Mouse (Mus musculus) forebrain, embryonic 12.5 days (tissue): ENCODE results near the gene Olfr12. TPM values are rescaled to one million over a fixed set of nuclear protein-coding genes. Genes with fewer than 3 reads are reported as not detected.

Experiments used
- ATAC-seq: fragments of 200-750 bp; cut with Nextera tagmentation; 2 replicates; pipeline ENCODE4 v1.8.0; 2017; ENCODE audit warnings: moderate TSS enrichment; ENCODE audit not compliant: low FRiP score
- H3K27ac ChIP-seq: fragments of 300-500 bp; sonication (generic); 2 replicates; pipeline ENCODE4 v1.5.1; 2016; ENCODE audit warnings: mild to moderate bottlenecking
- H3K27me3 ChIP-seq: fragments of 300-500 bp; sonication (generic); 2 replicates; pipeline ENCODE4 v1.6.1; 2016; ENCODE audit warnings: mild to moderate bottlenecking
- H3K36me3 ChIP-seq: fragments of 300-500 bp; sonication (generic); replicated peaks from 2 replicates; pipeline ENCODE4 v1.6.1; 2016; ENCODE audit warnings: mild to moderate bottlenecking
- H3K4me1 ChIP-seq: fragments of 300-500 bp; sonication (generic); 2 replicates; pipeline ENCODE4 v1.6.1; 2016
- H3K4me2 ChIP-seq: fragments of 300-500 bp; sonication (generic); 2 replicates; pipeline ENCODE4 v1.6.1; 2016; ENCODE audit warnings: mild to moderate bottlenecking, moderate library complexity
- H3K4me3 ChIP-seq: fragments of 300-500 bp; sonication (generic); replicated peaks from 2 replicates; pipeline ENCODE4 v1.5.1; 2016; ENCODE audit warnings: mild to moderate bottlenecking
- H3K9ac ChIP-seq: fragments of 300-500 bp; sonication (generic); 2 replicates; pipeline ENCODE4 v1.6.1; 2016; ENCODE audit warnings: mild to moderate bottlenecking
- H3K9me3 ChIP-seq: fragments of 300-500 bp; sonication (generic); 2 replicates; pipeline ENCODE4 v1.6.1; 2016
- WGBS: fragments of 180-500 bp; shearing (Covaris S2); methylation state at CpG from one replicate; pipeline ENCODE4 v1.1.7; 2016; 5-methylcytosine and 5-hydroxymethylcytosine counted together
- polyA plus RNA-seq: library from polyadenylated mRNA; unstranded; fragments of >200 nt; fragmentation: Nextera tagmentation; extraction: Ambion mirVana; gene quantifications from 2 replicates; pipeline ENCODE4 v1.2.1, GENCODE M21; 2016

The Olfr12 gene
- polyA plus RNA-seq, 1 experiment from 2014 or later, result not detected

DNA sequence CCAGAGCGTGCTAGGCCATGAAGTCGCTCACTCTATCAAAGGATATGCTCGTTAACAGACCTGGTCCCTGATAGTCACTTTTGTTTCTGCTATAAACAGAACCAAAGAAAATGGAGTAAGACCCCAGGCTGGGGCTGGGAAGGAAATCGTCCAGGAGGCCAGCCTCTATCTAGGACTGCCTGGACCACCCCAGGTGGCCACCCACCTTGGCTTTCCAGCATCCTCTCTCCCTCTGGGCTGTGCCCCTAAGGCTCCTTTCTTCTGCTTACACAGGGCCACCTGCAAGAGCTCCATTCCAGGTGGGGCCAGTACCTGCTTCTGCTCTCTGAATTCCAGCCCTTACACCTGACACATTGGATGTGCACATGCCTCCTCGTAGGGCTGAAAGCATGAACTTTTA is 14.6 kb downstream of the Olfr12 start:
- Histone ChIP-seq H3K27me3 (peaks cover 3% of the 10 kb centered on the region; the same call in 1 of the 2 replicates), H3K9me3 (no peaks in the 10 kb centered on the region), H3K4me1 (peaks cover 7% of the 10 kb centered on the region), H3K4me3 (no peak overlapping the region), H3K9ac (no peak overlapping the region), H3K36me3 (peaks cover 21% of the 10 kb centered on the region), H3K27ac (no peak overlapping the region), H3K4me2 (no peak overlapping the region)
- 61% methylated on average over 5 of the region's 5 CpGs for WGBS
- no peak for ATAC-seq

DNA sequence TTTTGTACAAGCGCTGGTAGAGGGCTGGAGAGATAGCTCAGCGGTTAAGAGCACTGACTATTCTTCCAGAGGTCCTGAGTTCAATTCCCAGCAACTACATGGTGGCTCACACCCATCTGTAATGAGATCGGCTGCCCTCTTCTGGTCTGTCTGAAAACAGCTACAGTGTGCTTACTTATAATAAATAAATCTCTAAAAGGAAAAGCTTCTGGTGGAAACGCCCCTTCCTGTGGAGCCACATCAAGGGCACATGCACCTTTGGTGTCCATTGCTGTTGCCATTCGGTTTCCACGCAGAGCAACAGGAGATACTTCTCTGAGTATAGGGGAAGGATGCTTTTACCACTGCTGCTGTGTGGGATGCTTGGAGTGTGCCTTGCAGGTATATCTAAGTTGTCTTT is 15.4 kb downstream of the Olfr12 start:
- H3K27ac ChIP-seq, result no peak overlapping the region
- peaks cover 3% of the 10 kb centered on the region; the same call in 1 of the 2 replicates for H3K27me3 ChIP-seq
- peaks cover 7% of the 10 kb centered on the region for H3K4me1 ChIP-seq
- H3K4me2 ChIP-seq, result no peak overlapping the region
- peaks cover 29% of the 10 kb centered on the region for H3K36me3 ChIP-seq
- WGBS, result 77% methylated on average over 6 of the region's 6 CpGs
- H3K4me3 ChIP-seq, result no peak overlapping the region
- no peak for ATAC-seq
- H3K9ac ChIP-seq, result no peak overlapping the region
- no peaks in the 10 kb centered on the region for H3K9me3 ChIP-seq

DNA sequence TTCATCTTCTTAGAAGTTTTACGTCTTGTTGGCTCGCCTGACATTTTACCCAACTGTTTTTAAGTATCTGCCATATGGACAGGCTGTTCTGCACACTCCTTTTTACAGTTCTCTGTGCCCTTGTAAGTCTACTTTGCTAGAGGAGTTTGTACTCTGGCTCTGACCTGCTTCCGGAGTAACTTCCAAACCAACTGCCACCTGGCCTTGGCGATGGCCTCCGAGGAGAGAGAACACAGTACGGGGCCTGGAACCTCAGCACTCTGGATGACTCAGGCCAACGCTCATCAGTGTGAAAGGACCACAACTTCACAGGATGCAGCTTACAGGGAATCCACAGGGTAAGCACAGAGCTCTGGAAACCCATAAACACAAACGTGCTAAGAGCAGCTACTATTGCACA is 16.1 kb downstream of the Olfr12 start:
- no peak overlapping the region for H3K27ac ChIP-seq
- H3K9ac ChIP-seq, result no peak overlapping the region
- peaks cover 7% of the 10 kb centered on the region for H3K4me1 ChIP-seq
- H3K4me3 ChIP-seq, result no peak overlapping the region
- H3K4me2 ChIP-seq, result no peak overlapping the region
- H3K36me3 ChIP-seq, result peaks cover 37% of the 10 kb centered on the region
- 90% methylated on average over 8 of the region's 8 CpGs for WGBS
- H3K9me3 ChIP-seq, result no peaks in the 10 kb centered on the region
- ATAC-seq, result no peak
- H3K27me3 ChIP-seq, result peaks cover 3% of the 10 kb centered on the region; the same call in 1 of the 2 replicates

DNA sequence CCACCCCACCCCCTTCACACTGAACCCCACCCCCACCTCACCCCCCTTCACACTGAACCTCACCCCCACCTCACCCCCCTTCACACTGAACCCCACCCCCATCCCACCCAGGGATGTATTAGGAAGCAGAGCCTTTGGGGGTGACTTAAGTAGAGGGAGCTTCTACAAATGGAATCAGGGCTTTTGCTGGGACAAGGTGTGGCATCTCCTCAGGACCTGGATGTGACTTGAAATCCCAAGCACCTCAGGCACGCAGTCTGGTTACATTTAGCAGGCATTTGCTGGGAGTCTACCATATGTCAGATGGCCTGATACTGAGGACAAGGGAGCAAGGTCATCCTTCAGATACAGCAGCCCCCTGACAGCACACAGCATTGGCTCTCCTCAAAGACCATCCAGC is 17.0 kb downstream of the Olfr12 start:
- H3K27ac ChIP-seq, result peak overlapping the region; percentile 19; the same call in 1 of the 2 replicates
- no peak overlapping the region for H3K9ac ChIP-seq
- H3K4me1 ChIP-seq, result peaks cover 7% of the 10 kb centered on the region
- no peak overlapping the region for H3K4me3 ChIP-seq
- no peaks in the 10 kb centered on the region for H3K9me3 ChIP-seq
- peaks cover 3% of the 10 kb centered on the region; the same call in 1 of the 2 replicates for H3K27me3 ChIP-seq
- H3K36me3 ChIP-seq, result peaks cover 44% of the 10 kb centered on the region
- H3K4me2 ChIP-seq, result no peak overlapping the region
- WGBS, result 72% methylated on average over 1 of the region's 1 CpGs
- no peak for ATAC-seq

DNA sequence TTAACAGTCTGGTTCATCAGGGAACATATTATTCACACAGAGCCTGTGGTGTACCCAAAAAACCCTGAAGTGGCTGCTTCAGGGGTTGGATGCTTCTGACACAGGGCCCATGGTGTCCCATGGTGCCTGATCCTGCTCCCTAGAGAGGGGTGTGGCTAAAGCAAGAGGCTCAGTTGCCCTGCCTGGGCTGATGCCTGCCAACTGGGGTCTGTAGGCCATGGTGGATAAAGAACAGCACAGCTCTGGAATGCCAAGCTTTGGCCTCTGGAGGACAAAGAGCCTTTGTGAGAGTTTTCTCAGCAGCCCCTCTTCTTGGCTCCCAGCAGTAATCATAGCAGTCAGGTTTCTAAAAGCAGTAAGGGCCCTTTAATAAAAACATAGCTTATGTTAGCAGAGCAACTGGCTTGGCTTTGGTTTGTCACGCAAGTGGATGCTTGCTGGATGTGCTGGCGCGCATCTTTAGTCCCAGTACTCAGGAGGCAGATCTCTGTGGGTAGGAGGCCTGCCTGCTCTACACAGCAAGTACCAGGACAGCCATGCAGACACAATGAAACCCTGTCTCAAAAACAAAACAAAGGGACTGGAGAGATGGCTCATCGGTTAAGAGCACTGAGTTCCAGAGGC is 17.5 kb downstream of the Olfr12 start:
- Histone ChIP-seq H3K4me1 (peaks cover 9% of the 10 kb centered on the region), H3K9me3 (no peaks in the 10 kb centered on the region), H3K4me2 (no peak overlapping the region), H3K27me3 (peaks cover 2% of the 10 kb centered on the region; the same call in 1 of the 2 replicates), H3K4me3 (no peak overlapping the region), H3K9ac (no peak overlapping the region), H3K27ac (peak overlapping the region; percentile 19; the same call in 1 of the 2 replicates), H3K36me3 (peaks cover 44% of the 10 kb centered on the region)
- ATAC-seq, result no peak
- WGBS, result 59% methylated on average over 4 of the region's 4 CpGs

DNA sequence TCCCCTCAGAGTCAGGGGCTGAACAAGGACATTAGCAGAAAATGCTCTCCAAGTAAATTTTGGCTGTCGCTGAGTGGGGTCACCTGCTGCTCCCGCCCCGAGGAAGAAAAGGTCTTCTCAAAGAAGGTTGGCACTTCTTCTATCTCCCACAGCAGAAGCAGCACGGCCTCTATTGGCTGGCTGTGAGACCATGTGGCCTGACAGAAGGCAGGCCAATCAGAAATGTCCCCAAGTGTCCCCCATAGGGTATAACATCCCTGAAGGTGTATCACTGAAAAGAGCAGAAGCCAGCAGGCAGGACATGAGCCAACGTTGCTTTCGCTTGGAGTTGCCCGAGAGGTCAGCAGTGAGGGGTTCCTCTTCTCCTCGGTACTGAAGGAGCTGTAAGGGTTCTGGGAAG is 18.4 kb downstream of the Olfr12 start:
- Histone ChIP-seq H3K27me3 (no peaks in the 10 kb centered on the region), H3K27ac (no peak overlapping the region), H3K4me1 (peaks cover 18% of the 10 kb centered on the region), H3K9me3 (no peaks in the 10 kb centered on the region), H3K36me3 (peaks cover 44% of the 10 kb centered on the region), H3K4me2 (no peak overlapping the region), H3K4me3 (no peak overlapping the region), H3K9ac (no peak overlapping the region)
- no peak for ATAC-seq
- WGBS, result 84% methylated on average over 8 of the region's 8 CpGs

DNA sequence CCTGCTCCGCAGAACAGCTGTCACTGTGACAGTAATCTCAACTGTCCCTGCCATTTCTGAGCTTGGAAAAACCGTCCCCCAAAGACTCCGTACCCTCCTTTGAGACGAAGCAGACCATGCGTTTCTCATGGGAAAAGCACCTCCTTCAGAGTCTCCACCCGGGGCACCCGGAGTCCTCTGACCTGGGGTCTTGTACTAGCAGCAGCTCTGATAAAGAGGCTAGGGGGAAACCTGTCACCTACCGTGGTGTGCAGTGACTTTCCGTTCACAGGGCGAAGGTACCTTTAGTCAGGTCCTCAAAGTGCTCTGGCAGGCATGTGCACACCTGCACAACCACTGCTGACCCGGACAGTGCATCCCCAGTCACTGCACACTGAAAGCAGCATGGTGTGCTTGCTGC is 19.1 kb downstream of the Olfr12 start:
- Histone ChIP-seq H3K4me2 (no peak overlapping the region), H3K9ac (no peak overlapping the region), H3K27ac (no peak overlapping the region), H3K4me1 (peaks cover 20% of the 10 kb centered on the region), H3K36me3 (peaks cover 44% of the 10 kb centered on the region), H3K9me3 (no peaks in the 10 kb centered on the region), H3K27me3 (no peaks in the 10 kb centered on the region), H3K4me3 (no peak overlapping the region)
- 95% methylated on average over 11 of the region's 11 CpGs for WGBS
- ATAC-seq, result no peak

DNA sequence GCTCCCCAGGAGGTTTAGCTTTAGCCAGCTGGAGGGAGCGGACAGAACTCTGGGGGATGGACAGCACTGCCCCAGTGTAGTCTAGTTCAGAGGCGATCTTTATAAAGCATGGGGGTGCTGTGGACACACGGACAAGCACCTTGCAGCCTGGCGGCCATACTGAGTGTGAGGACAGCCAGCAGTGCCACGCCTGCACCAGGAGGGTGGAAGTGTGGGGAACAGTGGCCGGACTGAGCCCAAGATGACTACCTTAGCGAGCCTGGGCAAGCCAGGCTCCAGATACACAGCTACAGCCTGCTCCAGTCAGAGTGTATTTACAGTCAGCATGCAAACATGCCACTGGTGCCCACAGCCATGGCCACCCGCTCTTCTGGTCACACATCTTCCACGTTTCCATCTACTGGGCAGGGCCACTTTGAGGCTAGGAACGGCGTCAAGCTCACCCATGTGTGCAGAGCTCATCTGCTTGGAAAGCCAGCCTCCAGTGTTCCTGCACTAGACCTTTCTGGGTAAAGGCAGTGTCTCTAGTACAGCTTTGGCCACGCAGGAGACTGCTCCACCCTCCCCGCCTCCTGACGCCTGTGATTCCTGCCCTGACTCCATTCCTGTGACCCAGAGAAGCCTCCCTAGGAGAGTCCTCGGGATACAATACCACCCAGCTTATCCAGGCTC is 20.0 kb downstream of the Olfr12 start:
- no peak for ATAC-seq
- no peak overlapping the region for H3K9ac ChIP-seq
- H3K4me1 ChIP-seq, result peaks cover 24% of the 10 kb centered on the region
- no peak overlapping the region for H3K4me2 ChIP-seq
- no peaks in the 10 kb centered on the region for H3K27me3 ChIP-seq
- no peak overlapping the region for H3K27ac ChIP-seq
- 92% methylated on average over 15 of the region's 15 CpGs for WGBS
- H3K4me3 ChIP-seq, result no peak overlapping the region
- H3K36me3 ChIP-seq, result peaks cover 44% of the 10 kb centered on the region
- no peaks in the 10 kb centered on the region for H3K9me3 ChIP-seq

DNA sequence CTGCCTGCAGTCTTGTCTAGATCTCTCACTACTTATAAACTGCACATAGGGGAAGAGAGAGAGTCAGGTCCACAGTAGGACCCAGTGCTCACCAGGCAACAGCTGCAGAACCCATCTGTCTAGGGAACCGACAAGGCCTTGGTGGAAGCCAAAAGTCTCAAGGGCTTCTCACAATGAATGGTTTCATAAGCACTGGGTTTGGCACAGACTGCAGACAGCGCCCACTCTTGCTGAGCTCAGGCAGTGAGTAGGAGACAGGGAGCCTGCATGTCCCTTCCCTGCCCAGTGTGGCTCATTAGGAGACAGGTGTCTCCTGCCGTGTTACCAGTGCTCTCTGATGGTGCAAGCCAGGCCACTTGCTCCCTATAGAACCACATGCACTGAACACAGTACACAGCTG is 20.6 kb downstream of the Olfr12 start:
- Histone ChIP-seq H3K4me1 (peaks cover 24% of the 10 kb centered on the region), H3K9ac (no peak overlapping the region), H3K27ac (no peak overlapping the region), H3K36me3 (peaks cover 44% of the 10 kb centered on the region), H3K9me3 (no peaks in the 10 kb centered on the region), H3K4me2 (no peak overlapping the region), H3K4me3 (no peak overlapping the region), H3K27me3 (no peaks in the 10 kb centered on the region)
- 88% methylated on average over 3 of the region's 3 CpGs for WGBS
- ATAC-seq, result no peak

DNA sequence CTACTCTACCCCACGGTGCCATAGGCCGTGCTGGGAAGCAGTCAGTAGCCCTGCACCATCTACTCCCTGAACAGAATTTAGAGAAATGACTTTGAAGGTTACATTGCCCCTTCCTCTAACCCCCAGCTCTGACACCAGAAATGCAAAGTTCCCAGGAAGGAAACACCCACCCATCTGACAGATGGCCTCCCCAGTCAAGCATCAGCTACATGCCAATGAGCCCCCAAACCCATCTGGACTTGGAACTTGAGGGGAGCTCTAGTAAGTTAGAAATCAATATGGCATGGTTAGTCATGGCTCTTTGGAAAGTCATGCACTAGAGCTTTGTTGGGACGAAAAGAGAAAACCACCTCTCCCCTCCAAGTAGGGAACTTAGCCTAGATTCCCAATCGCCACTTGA is 21.1 kb downstream of the Olfr12 start:
- 97% methylated on average over 4 of the region's 4 CpGs for WGBS
- ATAC-seq, result no peak
- no peak overlapping the region for H3K9ac ChIP-seq

DNA sequence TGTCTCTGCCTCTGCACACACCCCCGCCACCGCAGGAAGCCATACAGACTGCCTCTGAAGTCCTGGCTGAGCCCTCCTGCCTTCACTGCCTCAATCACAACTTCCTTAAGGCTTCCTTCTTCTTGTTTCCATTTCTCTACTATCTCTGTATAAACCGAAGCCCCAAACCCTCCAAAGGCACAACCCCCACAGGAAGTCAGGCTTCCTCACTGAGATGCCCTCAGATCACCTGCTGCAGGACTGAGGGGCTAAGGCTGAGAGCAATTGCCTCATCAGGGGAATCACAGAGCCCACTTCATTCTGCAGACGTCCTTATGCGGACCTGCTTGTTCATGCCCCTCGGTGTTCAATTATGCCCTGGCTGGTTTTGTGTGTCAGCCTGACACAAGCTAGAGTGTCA is 22.8 kb downstream of the Olfr12 start:
- H3K9me3 ChIP-seq, result no peaks in the 10 kb centered on the region
- H3K27ac ChIP-seq, result no peak overlapping the region
- H3K4me2 ChIP-seq, result peak overlapping the region; percentile 99
- WGBS, result 95% methylated on average over 6 of the region's 6 CpGs
- H3K9ac ChIP-seq, result no peak overlapping the region
- no peak for ATAC-seq
- H3K4me1 ChIP-seq, result peaks cover 16% of the 10 kb centered on the region
- H3K4me3 ChIP-seq, result peak overlapping the region; percentile 91; the same call in 1 of the 2 replicates
- peaks cover 40% of the 10 kb centered on the region for H3K36me3 ChIP-seq
- no peaks in the 10 kb centered on the region for H3K27me3 ChIP-seq

More for the DNA sequence above, 21.1 kb downstream of the Olfr12 start:
- Histone ChIP-seq H3K9me3 (no peaks in the 10 kb centered on the region), H3K36me3 (peaks cover 44% of the 10 kb centered on the region), H3K4me3 (no peak overlapping the region), H3K4me2 (no peak overlapping the region), H3K27ac (no peak overlapping the region), H3K27me3 (no peaks in the 10 kb centered on the region), H3K4me1 (peaks cover 24% of the 10 kb centered on the region)

DNA sequence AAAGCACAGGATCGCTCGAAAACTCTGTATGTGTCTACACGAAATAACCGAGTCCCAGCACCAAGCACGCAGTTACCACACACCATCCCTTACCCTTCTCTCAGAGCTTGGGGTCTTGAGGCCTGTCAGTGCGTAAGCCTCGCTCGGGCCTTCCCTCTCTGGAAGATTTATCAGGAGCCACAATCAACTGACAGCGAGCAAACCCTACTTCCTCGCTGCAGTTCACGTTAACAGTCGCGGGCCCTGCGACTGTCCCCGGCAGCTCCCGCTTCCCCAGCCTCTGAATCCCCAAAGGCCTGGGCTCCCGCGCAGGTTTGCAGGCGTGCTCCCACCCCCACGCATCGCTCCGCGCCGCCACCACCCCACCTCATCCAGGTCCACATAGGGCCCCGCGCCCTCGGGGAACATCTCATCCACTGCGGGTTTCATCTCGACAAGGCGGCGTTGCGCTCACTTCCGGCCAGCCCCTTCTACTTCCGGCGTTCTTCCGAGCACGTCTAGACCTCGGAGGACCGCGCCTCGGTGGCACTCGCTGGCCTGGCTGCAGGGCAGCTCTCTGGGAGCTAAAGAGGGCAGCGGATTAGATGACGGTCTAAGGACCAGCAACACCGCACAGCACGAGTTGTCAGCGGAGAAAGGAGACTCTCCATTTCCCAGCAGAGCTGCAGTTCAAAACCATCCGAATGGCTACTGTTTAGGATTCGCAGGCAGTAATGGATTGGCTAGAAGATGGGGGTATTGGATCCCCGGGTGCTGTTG is 24.1 kb downstream of the Olfr12 start, which contains the start of gene Cops9:
Cops9 (minus strand) TSS at position 472 of the 759 bp plus-strand sequence.
- Histone ChIP-seq H3K4me2 (peak within 1 kb of the TSS; percentile 99), H3K27ac (peak within 1 kb of the TSS; percentile 63), H3K4me1 (peaks cover 16% of the 10 kb centered on the region), H3K9me3 (no peaks in the 10 kb centered on the region), H3K4me3 (peak within 1 kb of the TSS; percentile 91), H3K9ac (peak within 1 kb of the TSS; percentile 95), H3K27me3 (0 out of 2 replicates have a peak, but pooled peaks cover 4% of the 10 kb centered on the region), H3K36me3 (peaks cover 28% of the 10 kb centered on the region)
- 2% methylated on average over 50 of the region's 50 CpGs for WGBS
- ATAC-seq, result peak; percentile 92
